Mouse (Mus musculus) thymus, adult 2 months (tissue): ENCODE measurements at regions not wholly inside any gene's neighbourhood (a gene's known extent, or its start where the extent isn't known, plus 50 kb on each side); places are given as distances from the start of the nearest gene placed in this dataset.

Experiments
- CTCF ChIP-seq: fragments of 200-500 bp; IDR thresholded peaks from 2 replicates; pipeline ENCODE4 v1.5.1; 2012; ENCODE audit warnings: mild to moderate bottlenecking, control low read depth, low read length, moderate library complexity, borderline replicate concordance; ENCODE audit not compliant: control insufficient read depth, poor library complexity, insufficient read depth; ENCODE audit errors: extremely low read depth
- POLR2A ChIP-seq: fragments of 200-500 bp; IDR thresholded peaks from 2 replicates; pipeline ENCODE4 v1.6.1; 2012; ENCODE audit warnings: mild to moderate bottlenecking, low read length, control low read depth, moderate library complexity; ENCODE audit not compliant: control insufficient read depth, poor library complexity, insufficient read depth; ENCODE audit errors: extremely low read depth

DNA sequence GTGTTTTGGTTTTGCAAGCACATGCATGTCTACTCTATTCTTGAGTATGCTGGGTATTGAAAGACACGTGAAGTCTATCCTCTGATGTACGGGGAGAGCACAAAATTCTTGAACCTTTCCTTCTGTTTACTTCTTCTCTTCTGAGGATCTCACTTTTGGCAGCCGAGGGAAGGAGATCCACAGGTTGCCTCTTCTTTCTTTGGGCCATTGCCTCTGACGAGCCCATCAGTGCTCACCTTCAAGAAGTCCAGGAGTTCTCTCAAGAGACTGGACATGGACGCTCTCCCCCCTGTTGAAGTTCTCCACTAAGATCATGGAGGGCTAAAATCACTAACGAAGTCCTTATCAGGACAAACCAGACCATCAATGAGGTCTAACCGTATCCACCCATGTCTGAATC, 318.8 kb downstream of the Cd83 start:
- no peak for TF ChIP-seq POLR2A
- TF ChIP-seq CTCF: no peak
